Mouse (Mus musculus): ENCODE data around the gene Ankle1.

Gene Ankle1

GRCm38 (mm10) chr8:71381971-71382961 is 23.5 kb upstream of the Ankle1 start:
- peak; percentile 84 for DNase-seq (ENCODE audit: low spot score)

DNA sequence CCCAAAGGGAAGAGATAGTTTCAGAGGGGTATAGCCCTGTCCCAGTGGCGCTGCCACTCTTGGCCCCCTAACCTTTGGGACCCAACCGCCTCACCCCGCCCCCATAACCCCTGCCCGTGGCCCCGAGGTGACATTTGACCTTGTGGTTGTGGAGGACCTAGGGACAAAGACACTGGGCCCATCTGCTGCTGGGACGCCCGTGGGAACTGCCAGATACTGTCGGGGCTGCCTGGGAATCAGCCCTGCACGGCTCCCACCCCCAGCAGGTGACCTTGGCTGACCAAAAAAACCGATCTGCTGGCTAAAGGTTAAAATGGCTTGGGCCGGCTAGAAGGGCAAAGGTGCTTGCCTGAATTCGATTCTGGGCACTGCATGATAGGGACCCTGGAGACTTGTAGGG is 22.4 kb upstream of the Ankle1 start:
- DNase-seq (ENCODE audit: low spot score): peak; percentile 9

DNA sequence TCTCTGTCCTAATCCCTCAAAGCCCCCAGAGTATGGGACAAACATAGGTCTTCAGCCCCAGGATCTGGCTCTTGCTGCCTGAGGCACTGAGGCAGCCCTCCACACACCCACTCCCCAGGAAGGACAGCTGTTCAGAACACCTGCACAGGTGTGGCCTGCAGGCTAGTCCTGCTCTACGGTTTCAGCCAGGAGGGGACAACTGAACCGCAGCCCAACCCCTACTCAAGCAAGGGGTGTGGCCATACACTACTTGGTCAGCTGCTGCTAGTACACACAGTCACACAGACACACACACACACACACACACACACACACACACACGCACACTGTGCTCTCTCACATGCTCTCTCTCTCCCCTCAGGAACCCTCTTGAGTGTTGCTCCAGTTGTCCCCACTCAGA is 21.9 kb upstream of the Ankle1 start:
- DNase-seq (ENCODE audit: low spot score): no peak

GRCm38 (mm10) chr8:71385212-71385835 is 20.5 kb upstream of the Ankle1 start:
- no peak for DNase-seq (ENCODE audit: low spot score)

- no peak for DNase-seq (ENCODE audit: low spot score)
These were observed 17.5 kb upstream of the Ankle1 start for GRCm38 (mm10) chr8:71388267-71388666.

DNA sequence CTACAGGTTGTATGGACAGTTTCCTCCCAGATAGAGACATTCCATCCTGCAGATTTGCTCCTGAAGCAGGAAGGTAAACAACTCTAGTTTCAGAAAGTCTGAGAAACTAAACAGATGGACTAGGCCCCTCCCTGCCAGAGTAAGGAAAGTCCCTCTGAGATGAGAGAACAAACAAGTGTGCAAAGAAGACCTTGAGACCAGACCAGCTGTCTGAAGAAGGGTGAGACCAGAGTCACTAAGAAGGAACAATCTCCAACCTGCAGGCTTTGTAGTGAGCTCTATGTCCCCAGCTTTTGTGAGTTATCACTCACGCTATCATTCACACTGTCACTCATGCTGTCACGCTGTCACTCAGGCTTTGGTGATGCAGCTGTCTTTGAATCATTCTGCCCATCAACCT is 14.1 kb upstream of the Ankle1 start:
- no peak for DNase-seq (ENCODE audit: low spot score)

GRCm38 (mm10) chr8:71392391-71392790 is 13.4 kb upstream of the Ankle1 start:
- DNase-seq (ENCODE audit: low spot score): no peak

DNA sequence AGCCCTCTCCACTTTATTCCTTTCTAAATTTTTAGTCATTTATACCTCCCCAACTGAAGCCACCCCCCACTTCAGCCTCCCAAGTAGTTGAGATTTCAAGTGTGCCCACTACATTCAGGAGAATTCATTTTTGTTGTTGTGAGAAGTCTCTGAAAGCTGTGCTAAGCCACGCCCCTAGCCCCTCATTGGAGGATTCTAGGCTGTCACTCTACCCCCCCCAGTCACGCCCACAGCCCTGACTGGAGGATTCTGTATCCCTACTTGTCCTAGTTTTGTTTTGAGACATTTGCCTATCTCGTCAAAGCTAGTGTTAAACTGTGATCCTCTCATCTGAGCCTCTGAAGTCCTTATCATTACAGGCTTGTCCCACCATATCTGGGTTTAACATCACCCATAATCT is 12.9 kb upstream of the Ankle1 start:
- DNase-seq (ENCODE audit: low spot score): no peak

GRCm38 (mm10) chr8:71394481-71394880 is 11.3 kb upstream of the Ankle1 start:
- DNase-seq (ENCODE audit: low spot score): no peak

GRCm38 (mm10) chr8:71395071-71395470 is 10.7 kb upstream of the Ankle1 start:
- DNase-seq (ENCODE audit: low spot score): no peak

GRCm38 (mm10) chr8:71395629-71396028 is 10.2 kb upstream of the Ankle1 start, which contains the start of gene Ushbp1:
Ushbp1 (minus strand) TSS chr8:71395802.
- DNase-seq (ENCODE audit: low spot score): no peak

GRCm38 (mm10) chr8:71396639-71397305 is 9.0 kb upstream of the Ankle1 start, which contains the start of gene Babam1:
Babam1 (plus strand) TSS chr8:71396861.
- DNase-seq (ENCODE audit: low spot score): peak; percentile 95

- no peak for DNase-seq (ENCODE audit: low spot score)
These were observed 8.1 kb upstream of the Ankle1 start for GRCm38 (mm10) chr8:71397701-71398100.

DNA sequence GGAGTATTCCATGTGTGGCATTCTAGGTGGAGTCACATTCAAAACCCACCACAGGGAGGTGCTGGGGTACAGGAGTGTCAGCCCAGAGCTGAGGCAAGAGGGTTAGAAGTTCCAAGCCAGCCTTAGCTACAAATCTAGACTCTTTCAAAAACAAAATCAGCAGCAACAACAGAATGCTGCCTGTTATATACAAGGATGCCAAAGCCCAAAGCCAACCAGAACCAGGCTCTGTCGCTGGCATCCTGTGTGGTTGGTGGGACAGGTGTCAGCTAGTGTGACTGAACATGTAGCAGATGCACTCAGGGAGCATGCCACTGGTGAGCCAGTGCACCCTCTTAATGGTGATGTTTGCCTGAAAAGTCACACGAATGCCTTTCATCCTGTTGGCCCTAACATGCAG is 5.0 kb upstream of the Ankle1 start:
- DNase-seq (ENCODE audit: low spot score): no peak

DNA sequence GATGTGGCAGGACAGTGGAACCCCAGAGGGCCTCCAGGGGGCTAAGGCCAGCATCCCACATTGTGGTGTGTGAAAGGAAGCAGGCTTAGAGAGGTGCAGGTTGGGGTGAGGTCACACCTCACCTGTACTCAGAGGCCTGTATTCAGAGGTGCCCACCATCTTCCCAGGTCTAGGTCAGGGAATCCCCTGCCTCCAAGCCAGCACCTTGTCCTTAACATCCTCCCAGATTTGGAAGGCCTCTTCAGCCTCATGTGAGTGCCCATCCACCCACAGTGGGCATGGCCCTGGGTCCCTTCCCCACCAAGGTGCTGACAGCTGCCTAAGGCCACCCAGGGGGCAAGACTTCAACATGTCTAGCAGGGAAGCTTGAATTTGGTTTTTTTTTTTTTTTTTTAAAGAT is 4.4 kb upstream of the Ankle1 start:
- DNase-seq (ENCODE audit: low spot score): no peak

- DNase-seq (ENCODE audit: low spot score): no peak
These were observed 3.3 kb upstream of the Ankle1 start for GRCm38 (mm10) chr8:71402446-71402964.

- no peak for DNase-seq (ENCODE audit: low spot score)
These were observed 2.5 kb upstream of the Ankle1 start for GRCm38 (mm10) chr8:71403107-71403885.

DNA sequence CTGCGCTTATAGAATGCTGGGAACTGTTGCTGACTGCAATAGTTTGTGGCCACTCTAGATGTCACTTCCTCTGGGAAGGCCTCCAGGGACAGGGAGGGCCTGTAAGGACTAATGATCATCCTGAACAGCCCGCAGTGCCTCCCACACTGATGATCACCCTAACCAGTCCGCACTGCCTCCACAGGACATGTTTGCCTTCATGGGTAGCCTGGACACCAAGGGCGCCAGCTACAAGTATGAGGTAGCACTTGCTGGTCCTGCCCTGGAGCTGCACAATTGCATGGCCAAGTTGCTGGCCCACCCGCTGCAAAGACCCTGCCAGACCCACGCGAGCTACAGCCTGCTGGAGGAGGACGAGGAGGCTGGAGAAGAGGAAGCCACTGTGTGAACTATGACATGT is 1.8 kb upstream of the Ankle1 start:
- no peak for DNase-seq (ENCODE audit: low spot score)

GRCm38 (mm10) chr8:71404951-71405351 is 859 bp upstream of the Ankle1 start:
- DNase-seq (ENCODE audit: low spot score): no peak

- DNase-seq (ENCODE audit: low spot score): peak; percentile 60
These were observed 547 bp downstream of the Ankle1 start for GRCm38 (mm10) chr8:71406099-71407015.

Measured in layer of hippocampus, adult 11-12 months (tissue).